Comparison of ENCODE assay signal across 17 mouse cellular contexts in the genomic region with DNA sequence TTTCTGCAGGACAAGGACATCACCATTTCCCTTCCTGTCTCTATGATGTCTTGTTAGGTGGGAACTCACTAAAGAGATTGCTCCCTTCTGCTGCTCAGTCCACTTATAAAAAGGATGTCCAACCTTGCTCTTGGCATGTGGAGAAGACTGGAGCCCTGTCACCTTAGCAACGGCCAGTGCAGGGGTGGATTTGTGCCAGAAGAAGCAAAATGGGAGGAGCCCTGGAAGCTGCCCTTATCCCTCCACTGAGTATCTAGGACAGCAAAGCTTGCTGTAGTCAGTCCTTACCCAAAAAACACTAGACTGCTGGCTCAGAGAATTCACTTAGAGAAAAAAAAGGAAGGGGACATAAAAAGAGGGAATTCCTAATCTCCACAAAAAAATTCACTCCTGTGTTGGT. TPM values are rescaled to one million over a fixed set of nuclear protein-coding genes. Genes with fewer than 3 reads are reported as not detected.
DNase-seq lines count a peak whose midpoint lies in the region; ATAC-seq and TF ChIP-seq lines count a peak whose summit lies in the region.
"Had no signal": no experiment of that assay in that cellular context is flagged by ENCODE, and none has a peak within 500 bp of the region (broad histone marks: within the 10 kb centered on the region; RNA-seq: fewer than 3 reads in every experiment).

No protein-coding gene starts in this region.

- H3K9ac ChIP-seq in liver, postnatal 0 days (replicated peaks): no peak overlapping the region
- H3K9ac ChIP-seq: intestine, embryonic 15.5 days; liver, embryonic 13.5 days; neural tube, embryonic 13.5 days had no signal

- no peaks in the 10 kb centered on the region for H3K27me3 ChIP-seq in liver, postnatal 0 days (ENCODE audit: insufficient read depth, low read length)
- H3K27me3 ChIP-seq: intestine, embryonic 15.5 days; liver, embryonic 13.5 days; neural tube, embryonic 13.5 days had no signal

- no peak overlapping the region for H3K4me2 ChIP-seq in liver, postnatal 0 days (ENCODE audit: low read depth, low read length)
- H3K4me2 ChIP-seq: heart, embryonic 11.5 days; intestine, embryonic 15.5 days; liver, embryonic 13.5 days; neural tube, embryonic 13.5 days had no signal

- TF ChIP-seq EP300 in liver, postnatal 0 days (IDR thresholded peaks at IDR 0.05; ENCODE audit: low read depth): no peak

- ATAC-seq in liver, postnatal 0 days: no peak
- ATAC-seq: forebrain, embryonic 16.5 days; intestine, embryonic 15.5 days; midbrain, embryonic 16.5 days had no signal

- no peak overlapping the region for H3K4me3 ChIP-seq in lung, adult 2 months (replicated peaks; ENCODE audit: extremely low read depth, low read depth, low read length)
- H3K4me3 ChIP-seq in liver, postnatal 0 days (ENCODE audit: low read depth, low read length): no peak overlapping the region
- H3K4me3 ChIP-seq in gastrocnemius, adult 2 months: no peak overlapping the region
- H3K4me3 ChIP-seq: intestine, embryonic 15.5 days; liver, embryonic 13.5 days; neural tube, embryonic 13.5 days had no signal

- no peak for TF ChIP-seq CTCF in lung, adult 2 months (IDR thresholded peaks at IDR 0.05; ENCODE audit: insufficient read depth, low read length)
- TF ChIP-seq CTCF in liver, postnatal 0 days (IDR thresholded peaks at IDR 0.05; ENCODE audit: low read depth): no peak
- no peak for TF ChIP-seq CTCF in gastrocnemius, adult 2 months (IDR thresholded peaks at IDR 0.05)

- no peak overlapping the region for H3K27ac ChIP-seq in liver, postnatal 0 days (ENCODE audit: low read depth)
- H3K27ac ChIP-seq in gastrocnemius, adult 2 months: no peak overlapping the region
- H3K27ac ChIP-seq: intestine, embryonic 15.5 days; liver, embryonic 13.5 days; neural tube, embryonic 13.5 days had no signal

- intact Hi-C loops in gastrocnemius, adult 2 months (cut with DNase I): no loop called here

- no peaks in the 10 kb centered on the region for H3K9me3 ChIP-seq in liver, postnatal 0 days (ENCODE audit: low read length)
- H3K9me3 ChIP-seq: intestine, embryonic 15.5 days; liver, embryonic 13.5 days; neural tube, embryonic 13.5 days had no signal

- H3K36me3 ChIP-seq in liver, postnatal 0 days (replicated peaks; ENCODE audit: insufficient read depth, low read length): no peaks in the 10 kb centered on the region
- H3K36me3 ChIP-seq: intestine, embryonic 15.5 days; liver, embryonic 13.5 days; neural tube, embryonic 13.5 days had no signal

- H3K4me1 ChIP-seq in lung, adult 2 months (ENCODE audit: control insufficient read depth, insufficient read depth, low read length): no peaks in the 10 kb centered on the region
- H3K4me1 ChIP-seq in liver, postnatal 0 days (ENCODE audit: insufficient read depth): no peaks in the 10 kb centered on the region
- H3K4me1 ChIP-seq: intestine, embryonic 15.5 days; liver, embryonic 13.5 days; neural tube, embryonic 13.5 days had no signal

- WGBS in lung, adult 2 months: 29% methylated on average over 1 of the region's 1 CpGs
- 54% methylated on average over 1 of the region's 1 CpGs for WGBS in liver, postnatal 0 days (ENCODE audit: insufficient replicate concordance)

- peak; percentile 5 for DNase-seq in cerebellum, adult 11 months
- DNase-seq in cerebellum, adult 8-10 months: no peak
- DNase-seq in lung, postnatal 10 days: peak; percentile 30
- no peak for DNase-seq in lung, adult 2 months
- peak; percentile 35 for DNase-seq in adrenal gland, postnatal 25 days
- peak; percentile 91 for DNase-seq in kidney, adult 9 months
- no peak for DNase-seq in liver, postnatal 0 days
- no peak for DNase-seq in gastrocnemius, adult 2 months
- DNase-seq: gastrocnemius, postnatal 14 days; heart, postnatal 4 days; liver, embryonic 13.5 days; right cerebral cortex, postnatal 14 days had no signal

- no peak for TF ChIP-seq POLR2A in lung, adult 2 months (IDR thresholded peaks at IDR 0.05; ENCODE audit: borderline replicate concordance, extremely low read depth, low read depth, low read length)

RNA-seq across cellular contexts. Expression of a gene that starts 49.0 kb away (rescaled TPM):
- polyA plus RNA-seq in lung, adult 2 months (2012; rRNA removed): 3.0 and 15.1 TPM in 2 replicates
- not detected in 2 replicates for total RNA-seq in adrenal gland, postnatal 25 days (2021)
- not detected in 2 replicates for polyA plus RNA-seq in liver, postnatal 0 days (2015; fragmentation: Nextera tagmentation; extraction: Ambion mirVana)
- total RNA-seq in gastrocnemius, adult 2 months (2021): 10 to 100 TPM; 13.7 to 35.5 TPM
- polyA plus RNA-seq: forebrain, embryonic 16.5 days; liver, embryonic 13.5 days; neural tube, embryonic 13.5 days had no signal

Comparison
In these comparisons a context has a peak if more than half of its experiments do, and no peak if none do; other contexts are left out.
1. DNase-seq: peak in cerebellum, adult 11 months (single experiment), lung, postnatal 10 days (single experiment), adrenal gland, postnatal 25 days (single experiment) and kidney, adult 9 months (single experiment); none in cerebellum, adult 8-10 months (single experiment), lung, adult 2 months (single experiment), liver, postnatal 0 days (single experiment) and gastrocnemius, adult 2 months (single experiment).
2. RNA of a gene that starts 49.0 kb away (total RNA-seq): 13.7 to 35.5 TPM in gastrocnemius, adult 2 months; not detected in adrenal gland, postnatal 25 days; every median in the first group is over 10 times any median in the second.